Mouse (Mus musculus) olfactory bulb, adult 2 months (tissue): ENCODE data around the gene Fam222a. TPM values are rescaled to one million over a fixed set of nuclear protein-coding genes. Genes with fewer than 3 reads are reported as not detected.

Experiments used
- H3K27ac ChIP-seq: fragments of 200-500 bp; 2 replicates; pipeline ENCODE4 v1.5.1; 2012; ENCODE audit warnings: low read depth, low read length; ENCODE audit not compliant: insufficient read depth
- H3K4me1 ChIP-seq: fragments of 200-500 bp; 2 replicates; pipeline ENCODE4 v1.6.1; 2012; ENCODE audit warnings: low read length; ENCODE audit not compliant: control insufficient read depth, insufficient read depth
- H3K4me3 ChIP-seq: fragments of 200-500 bp; 2 replicates; pipeline ENCODE4 v1.5.1; 2012; ENCODE audit warnings: mild to moderate bottlenecking, low read depth, low read length, moderate library complexity; ENCODE audit not compliant: insufficient read depth
- CTCF ChIP-seq: fragments of 200-500 bp; IDR thresholded peaks from 2 replicates; pipeline ENCODE4 v1.5.1; 2012; ENCODE audit warnings: low read depth, mild to moderate bottlenecking, low read length, moderate library complexity; ENCODE audit not compliant: insufficient read depth
- POLR2A ChIP-seq: fragments of 200-500 bp; IDR thresholded peaks from 2 replicates; pipeline ENCODE4 v1.6.1; 2012; ENCODE audit warnings: mild to moderate bottlenecking, low read depth, low read length, moderate library complexity; ENCODE audit not compliant: insufficient read depth
- WGBS: fragments of 180-500 bp; shearing (Covaris S2); methylation state at CpG from one replicate; pipeline ENCODE4 v1.1.7; 2018; 5-methylcytosine and 5-hydroxymethylcytosine counted together
- polyA plus RNA-seq: library from polyadenylated mRNA; stranded (reverse); fragments of >200 nt; gene quantifications from 2 replicates; pipeline ENCODE4 v1.2.4, GENCODE M21; 2012; ENCODE audit warnings: low replicate concordance; ENCODE audit not compliant: missing spikeins, insufficient read depth, insufficient read length

The Fam222a gene
- polyA plus RNA-seq, 1 experiment: not detected

DNA sequence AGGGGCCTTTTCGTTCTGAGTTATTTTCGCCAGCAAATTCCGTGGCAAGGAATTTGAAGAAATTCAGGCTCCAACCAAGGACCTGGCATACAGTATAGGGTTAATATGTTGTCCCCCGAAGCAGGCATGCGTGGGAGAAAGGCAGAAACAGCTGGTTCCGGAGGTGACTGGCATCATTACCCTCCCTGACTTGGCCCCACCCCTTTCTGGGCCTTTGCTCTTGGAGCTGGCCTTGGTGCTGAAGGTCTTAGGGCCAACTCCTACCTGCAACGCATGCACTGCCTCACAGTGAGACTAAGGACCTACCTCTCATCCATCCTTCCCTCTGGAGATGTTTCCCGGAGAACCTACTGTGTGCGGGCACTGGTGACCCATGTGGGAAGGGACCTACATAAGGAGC lies 20.1 kb downstream of the Fam222a start:
- Histone ChIP-seq H3K27ac (no peak overlapping the region), H3K4me1 (peaks cover 84% of the 10 kb centered on the region), H3K4me3 (no peak overlapping the region)
- TF ChIP-seq POLR2A (no peak), CTCF (no peak)
- 56% methylated on average over 9 of the region's 9 CpGs for WGBS

DNA sequence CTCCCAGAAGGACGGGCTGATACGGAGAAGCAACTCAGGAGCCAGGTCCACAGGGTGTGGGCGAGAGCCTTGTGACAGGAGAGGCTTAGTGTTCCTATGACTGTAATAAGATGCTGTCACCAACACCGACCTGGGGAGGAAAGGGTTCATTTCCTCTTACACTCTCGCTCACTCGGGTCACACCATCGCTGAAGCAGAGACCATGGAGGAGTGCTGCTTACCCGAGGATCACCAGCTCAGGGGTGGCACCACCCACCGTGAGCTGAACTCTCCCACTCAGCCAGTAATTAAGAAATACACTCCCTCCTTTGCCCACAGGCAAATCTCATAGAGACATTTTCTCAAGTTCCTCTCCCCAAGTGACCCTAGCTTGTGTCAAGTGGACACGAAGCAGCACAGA lies 20.6 kb downstream of the Fam222a start:
- TF ChIP-seq CTCF (no peak), POLR2A (no peak)
- WGBS: 34% methylated on average over 10 of the region's 10 CpGs
- H3K27ac ChIP-seq: no peak overlapping the region
- peaks cover 82% of the 10 kb centered on the region for H3K4me1 ChIP-seq
- H3K4me3 ChIP-seq: no peak overlapping the region

DNA sequence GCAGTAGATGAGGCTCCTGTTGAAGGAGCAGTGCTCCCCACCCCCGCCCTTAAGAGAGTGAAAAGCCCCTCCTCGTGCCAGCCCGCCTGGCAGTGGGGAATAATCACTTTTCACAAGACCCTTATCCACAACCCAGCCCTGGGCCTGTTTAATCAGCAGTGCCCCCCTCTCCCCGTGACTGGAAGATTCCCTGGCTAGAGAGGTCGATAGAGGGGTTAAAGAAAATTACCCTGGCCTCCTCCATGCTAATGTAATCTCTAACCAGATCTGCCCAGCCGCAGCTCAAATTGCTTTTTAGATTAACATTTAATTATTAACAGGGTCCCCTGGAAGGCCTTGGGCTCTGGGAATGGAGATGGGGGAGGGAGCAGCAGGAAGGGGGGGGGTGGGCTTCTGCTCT lies 21.2 kb downstream of the Fam222a start:
- no peak overlapping the region for H3K4me3 ChIP-seq
- TF ChIP-seq POLR2A (no peak), CTCF (no peak)
- WGBS: 59% methylated on average over 6 of the region's 6 CpGs
- H3K4me1 ChIP-seq: peaks cover 80% of the 10 kb centered on the region
- no peak overlapping the region for H3K27ac ChIP-seq

DNA sequence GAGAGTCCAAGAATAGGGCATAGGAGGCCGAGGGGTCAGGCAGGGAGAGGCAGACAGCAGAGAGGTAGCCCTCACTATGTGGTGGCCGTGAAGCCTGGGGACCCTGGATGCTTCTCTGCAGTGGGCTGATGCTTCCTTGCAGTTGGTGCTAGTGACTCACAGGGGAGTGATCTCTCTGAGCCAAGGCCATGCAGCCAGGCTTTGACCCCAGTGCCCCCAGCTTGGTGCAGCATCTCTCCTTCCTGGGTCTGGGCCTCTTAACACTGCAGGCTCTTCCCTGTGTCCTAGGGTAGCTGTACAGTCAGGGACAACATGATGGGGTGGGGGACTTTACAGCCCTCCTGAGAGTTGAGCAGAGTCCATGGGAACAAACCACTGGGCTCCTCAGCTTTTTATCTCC lies 21.6 kb downstream of the Fam222a start:
- Histone ChIP-seq H3K4me3 (no peak overlapping the region), H3K4me1 (peaks cover 80% of the 10 kb centered on the region), H3K27ac (no peak overlapping the region)
- 85% methylated on average over 2 of the region's 2 CpGs for WGBS
- TF ChIP-seq POLR2A (no peak), CTCF (no peak)

- no peak overlapping the region for H3K4me3 ChIP-seq
- TF ChIP-seq CTCF (no peak), POLR2A (no peak)
- H3K4me1 ChIP-seq: peaks cover 74% of the 10 kb centered on the region
- no peak overlapping the region for H3K27ac ChIP-seq
- 86% methylated on average over 17 of the region's 17 CpGs for WGBS
These were observed 22.5 kb downstream of the Fam222a start for GRCm38 (mm10) chr5:114590043-114590913.

DNA sequence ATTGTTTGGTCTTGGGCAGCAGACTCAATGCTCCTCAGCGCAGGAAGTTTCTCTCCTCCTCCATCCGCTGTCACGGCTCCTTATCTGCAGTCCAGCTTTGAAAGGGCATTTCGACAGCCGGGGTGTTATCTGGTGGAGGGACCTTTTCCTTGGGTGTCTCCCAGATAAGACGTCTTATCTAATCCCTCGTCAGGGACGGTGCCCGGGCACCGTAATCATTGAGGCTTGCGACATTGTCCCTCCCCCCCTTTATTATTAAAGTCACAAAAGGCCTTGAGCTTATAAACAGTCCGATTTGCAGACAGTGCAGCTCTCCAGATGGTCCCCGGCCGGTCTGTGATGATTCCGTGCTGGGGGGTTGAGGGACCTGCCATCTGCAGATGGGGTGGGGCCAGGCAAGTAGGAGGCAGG lies 23.3 kb downstream of the Fam222a start:
- WGBS: 57% methylated on average over 15 of the region's 15 CpGs
- H3K4me3 ChIP-seq: no peak overlapping the region
- no peak overlapping the region for H3K27ac ChIP-seq
- TF ChIP-seq CTCF (no peak), POLR2A (no peak)
- peaks cover 69% of the 10 kb centered on the region for H3K4me1 ChIP-seq

DNA sequence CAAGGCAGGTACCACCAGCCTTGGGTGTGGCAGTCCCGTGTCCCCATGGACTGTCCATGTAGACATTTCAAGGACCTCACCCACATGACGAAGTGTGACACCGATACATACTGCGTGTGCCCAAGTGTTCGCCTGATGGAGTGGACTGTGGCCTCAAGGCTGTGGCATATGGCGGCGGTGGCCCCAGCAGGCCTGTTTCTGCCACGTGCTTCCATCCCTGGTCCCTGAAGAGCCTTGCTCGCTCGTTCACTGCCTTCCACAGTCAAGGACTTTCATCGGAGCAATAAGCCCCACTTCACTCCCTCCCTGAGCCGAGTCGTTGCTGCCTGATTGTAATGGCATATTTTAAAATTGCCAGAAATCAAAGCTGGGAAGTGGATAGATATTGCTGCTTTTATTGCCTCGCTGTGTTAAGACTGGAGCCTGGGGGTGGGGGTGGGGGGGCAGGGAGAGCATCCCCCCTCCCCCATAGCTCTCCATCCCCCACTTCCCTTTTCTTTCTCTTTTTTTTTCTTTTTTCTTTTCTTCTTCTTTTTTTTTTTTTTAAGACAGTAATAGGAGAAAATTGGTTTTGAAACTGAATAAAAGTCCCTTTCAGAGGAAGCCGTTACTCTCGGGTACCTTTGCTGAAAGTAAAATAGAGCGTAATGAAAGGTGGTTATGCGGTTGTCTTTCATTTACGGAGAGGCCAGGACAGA lies 24.8 kb downstream of the Fam222a start:
- 51% methylated on average over 19 of the region's 19 CpGs for WGBS
- Histone ChIP-seq H3K4me1 (peaks cover 79% of the 10 kb centered on the region), H3K27ac (no peak overlapping the region)

DNA sequence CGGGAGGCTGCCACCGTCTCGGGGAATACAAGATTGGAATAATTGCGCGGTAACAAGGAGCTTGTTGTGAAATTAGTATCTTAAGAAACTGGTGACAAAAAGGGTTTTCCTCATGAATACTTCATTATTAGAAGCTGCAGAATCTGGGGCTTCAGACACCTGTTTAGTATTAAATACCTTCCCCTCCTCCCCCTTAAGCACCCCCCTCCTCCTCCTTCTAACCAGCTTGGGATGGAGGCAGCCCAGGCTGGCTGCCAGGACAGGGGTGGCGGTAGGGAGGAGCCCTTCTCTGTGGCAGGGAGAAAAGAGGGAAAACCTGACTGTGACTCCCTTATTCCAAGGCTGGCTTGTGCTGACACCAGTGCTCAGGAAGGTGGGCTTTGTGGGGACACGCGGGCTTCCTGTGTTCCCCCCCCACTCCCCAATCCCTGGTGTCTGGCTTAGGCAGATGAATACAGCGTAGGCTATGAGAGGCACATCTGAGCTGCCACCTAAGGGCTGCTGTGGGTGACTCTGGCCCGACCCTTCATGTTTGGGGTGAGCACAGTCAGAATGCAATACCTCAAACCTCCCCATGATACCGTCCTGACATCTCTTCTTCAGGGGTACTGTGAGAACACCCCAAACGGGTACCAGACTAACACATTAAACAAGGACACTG lies 25.5 kb downstream of the Fam222a start:
- WGBS: 32% methylated on average over 12 of the region's 12 CpGs
- H3K4me1 ChIP-seq: peaks cover 74% of the 10 kb centered on the region
- no peak overlapping the region for H3K27ac ChIP-seq
- H3K4me3 ChIP-seq: no peak overlapping the region
- TF ChIP-seq POLR2A: no peak
- no peak for TF ChIP-seq CTCF

More for the DNA sequence above, 24.8 kb downstream of the Fam222a start:
- TF ChIP-seq CTCF: no peak
- no peak for TF ChIP-seq POLR2A
- no peak overlapping the region for H3K4me3 ChIP-seq

DNA sequence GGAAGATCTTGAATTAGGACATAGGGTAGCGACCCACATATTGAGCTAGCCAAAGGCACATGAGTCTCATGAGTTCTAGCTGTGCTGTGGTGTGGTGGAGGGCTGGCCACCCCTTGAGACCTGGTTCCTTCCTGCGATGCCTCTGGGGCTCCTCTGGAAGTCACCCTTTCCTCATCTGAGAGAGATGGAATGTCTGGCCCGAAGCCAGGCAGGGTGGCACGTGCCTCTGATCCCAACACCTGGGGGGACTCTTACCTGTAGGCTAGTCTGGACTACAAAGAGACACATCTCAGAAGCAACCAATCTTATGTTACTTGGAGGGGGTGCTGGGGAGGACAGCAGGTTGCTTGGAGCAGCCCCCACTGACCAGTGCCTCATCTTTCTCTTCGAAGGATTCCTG lies 26.1 kb downstream of the Fam222a start:
- Histone ChIP-seq H3K4me3 (no peak overlapping the region), H3K4me1 (peaks cover 68% of the 10 kb centered on the region), H3K27ac (no peak overlapping the region)
- WGBS: 89% methylated on average over 5 of the region's 5 CpGs
- no peak for TF ChIP-seq POLR2A
- no peak for TF ChIP-seq CTCF
